Mouse (Mus musculus) liver, embryonic 18 days (tissue): ENCODE data around the gene Gm3676. TPM values are rescaled to one million over a fixed set of nuclear protein-coding genes. Genes with fewer than 3 reads are reported as not detected.

ENCODE experiments used
- polyA plus RNA-seq: library from polyadenylated mRNA; depleted of rRNA; stranded (reverse); fragments of >200 nt; gene quantifications from 2 replicates; pipeline ENCODE4 v1.2.3, GENCODE M21; 2012; rRNA removed

The Gm3676 gene
- not detected in 2 replicates for polyA plus RNA-seq

DNA sequence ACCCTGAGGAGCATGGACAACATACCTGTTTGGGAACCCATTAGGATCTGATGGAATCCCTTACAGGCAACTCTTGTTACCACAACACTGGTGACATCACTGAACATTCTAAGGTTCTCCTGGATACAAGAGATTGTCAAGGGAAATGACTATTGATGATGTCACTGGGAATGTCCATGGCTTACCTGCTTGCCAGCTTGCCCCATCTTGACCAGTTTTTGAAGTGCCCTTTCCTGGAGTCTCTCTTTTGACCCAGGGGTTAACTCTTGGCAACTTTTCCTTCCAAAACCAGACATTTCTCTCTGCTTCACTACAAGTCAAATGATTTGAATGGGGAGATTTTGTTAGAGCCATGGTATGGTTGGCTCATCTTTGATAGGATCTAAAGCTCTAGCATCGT lies at the start of gene Gm3676:
Gm3676 (minus strand) TSS at position 101 of the 400 bp plus-strand sequence.

DNA sequence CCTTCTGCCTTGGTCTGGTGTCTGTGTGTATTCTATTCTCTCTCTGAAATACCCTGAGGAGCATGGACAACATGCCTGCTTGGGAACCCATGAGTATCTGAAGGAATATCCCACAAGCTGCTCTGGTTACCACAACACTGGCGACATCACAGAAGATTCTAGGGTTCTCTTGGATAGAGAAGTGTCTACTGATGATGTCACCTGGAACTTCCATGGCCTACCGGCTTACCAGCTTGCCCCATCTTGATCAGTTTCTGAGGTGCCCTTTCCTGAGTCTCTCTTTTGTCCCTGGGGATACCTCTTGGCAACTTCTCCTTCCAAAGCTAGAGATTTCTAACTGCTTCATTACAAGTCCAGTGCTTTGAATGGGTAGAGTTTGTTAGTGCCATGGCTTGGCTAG lies 21.8 kb downstream of the Gm3676 start, which contains the start of gene Gm3072:
Gm3072 (minus strand) TSS at position 101 of the 400 bp plus-strand sequence.

Other genes with a start within 250 kb of the Gm3676 start
- gene Gm6482, start 238.2 kb downstream of the Gm3676 start, polyA plus RNA-seq: not detected in 2 replicates
- not detected in 2 replicates for gene Gm7954, start 193.0 kb downstream of the Gm3676 start, polyA plus RNA-seq
- not detected in 2 replicates for gene Gm3486, start 157.0 kb downstream of the Gm3676 start, polyA plus RNA-seq
- not detected in 2 replicates for gene Gm7970, start 90.9 kb downstream of the Gm3676 start, polyA plus RNA-seq
- not detected in 2 replicates for gene 1700049E17Rik2, start 73.3 kb downstream of the Gm3676 start, polyA plus RNA-seq
- not detected in 2 replicates for gene Gm3072, start 21.9 kb downstream of the Gm3676 start, polyA plus RNA-seq
- not detected in 2 replicates for gene Gm8068, start 55.4 kb upstream of the Gm3676 start, polyA plus RNA-seq
- gene Gm7929, start 104.1 kb upstream of the Gm3676 start, polyA plus RNA-seq: not detected in 2 replicates
- not detected in 2 replicates for gene Gm47189, start 126.0 kb upstream of the Gm3676 start, polyA plus RNA-seq